Mouse (Mus musculus): ENCODE results near the gene Xirp2. TPM values are rescaled to one million over a fixed set of nuclear protein-coding genes. Genes with fewer than 3 reads are reported as not detected.

Gene Xirp2
- polyA plus RNA-seq, 2 experiments from 2014 or later = not detected

GRCm38 (mm10) chr2:67565480-67566331 is 119.9 kb downstream of the Xirp2 start, which contains the start of gene B3galt1:
Gene B3galt1, plus strand, starts transcription at chr2:67565871.
- peak; percentile 85 for ATAC-seq

GRCm38 (mm10) chr2:67566566-67566965 is 120.8 kb downstream of the Xirp2 start:
- ATAC-seq = no peak

- no peak for ATAC-seq
Observed at GRCm38 (mm10) chr2:67567141-67567680, 121.4 kb downstream of the Xirp2 start.

Other genes with a start within 250 kb of the Xirp2 start
- gene Gm21830, start 32.3 kb upstream of the Xirp2 start, polyA plus RNA-seq (2017; shearing (Covaris generic)) = not detected
- not detected for gene Gm26727, start 12.8 kb upstream of the Xirp2 start, polyA plus RNA-seq (2017; shearing (Covaris generic))
- gene B3galt1, start 119.9 kb downstream of the Xirp2 start, polyA plus RNA-seq (2017; shearing (Covaris generic)) = under 1 TPM; 0.27 to 0.58 TPM

Measured in CD4-positive, CD25-positive, alpha-beta regulatory T cell, adult 4 months (primary cell).